Mouse (Mus musculus) lung, embryonic 14.5 days (tissue): ENCODE data around the gene Kalrn. TPM values are rescaled to one million over a fixed set of nuclear protein-coding genes. Genes with fewer than 3 reads are reported as not detected.

Experiments
- ATAC-seq: fragments of 200-750 bp; cut with Nextera tagmentation; 2 replicates; pipeline ENCODE4 v1.8.0; 2017; ENCODE audit warnings: mild to moderate bottlenecking, moderate TSS enrichment, moderate library complexity; ENCODE audit not compliant: insufficient read depth
- DNase-seq: peaks from one replicate; pipeline ENCODE4 v3.0.0-alpha.2; 2015
- H3K27ac ChIP-seq: fragments of 300-500 bp; sonication (generic); 2 replicates; pipeline ENCODE4 v1.5.1; 2014; ENCODE audit warnings: low read depth, mild to moderate bottlenecking, moderate library complexity
- H3K27me3 ChIP-seq: fragments of 300-500 bp; sonication (generic); 2 replicates; pipeline ENCODE4 v1.6.1; 2014; ENCODE audit warnings: low read length, control low read depth; ENCODE audit not compliant: insufficient read depth
- H3K36me3 ChIP-seq: fragments of 300-500 bp; sonication (generic); 2 replicates; pipeline ENCODE4 v1.6.1; 2014; ENCODE audit warnings: control low read depth; ENCODE audit not compliant: insufficient read depth
- H3K4me1 ChIP-seq: fragments of 300-500 bp; sonication (generic); 2 replicates; pipeline ENCODE4 v1.6.1; 2014; ENCODE audit warnings: antibody characterized with exemption, control low read depth; ENCODE audit not compliant: insufficient read depth
- H3K4me2 ChIP-seq: fragments of 300-500 bp; sonication (generic); 2 replicates; pipeline ENCODE4 v1.6.1; 2014; ENCODE audit warnings: mild to moderate bottlenecking
- H3K4me3 ChIP-seq: fragments of 300-500 bp; sonication (generic); 2 replicates; pipeline ENCODE4 v1.5.1; 2014; ENCODE audit warnings: low read depth, low read length
- H3K9ac ChIP-seq: fragments of 300-500 bp; sonication (generic); 2 replicates; pipeline ENCODE4 v1.6.1; 2014
- H3K9me3 ChIP-seq: fragments of 300-500 bp; sonication (generic); 2 replicates; pipeline ENCODE4 v1.6.1; 2016; ENCODE audit warnings: low read depth, low read length, control low read depth
- CTCF ChIP-seq: IDR thresholded peaks from 2 replicates; pipeline ENCODE4 v1.5.1; 2016; ENCODE audit warnings: antibody characterized with exemption, low read depth
- WGBS: fragments of 180-500 bp; shearing (Covaris S2); extraction: QIAGEN DNeasy Blood & Tissue Kit; methylation state at CpG from one replicate; pipeline ENCODE4 v1.1.7; 2014; 5-methylcytosine and 5-hydroxymethylcytosine counted together
- polyA plus RNA-seq: library from polyadenylated mRNA; unstranded; fragments of >200 nt; fragmentation: Nextera tagmentation; extraction: Ambion mirVana; gene quantifications from 2 replicates; pipeline ENCODE4 v1.2.1, GENCODE M21; 2014

Gene Kalrn
- polyA plus RNA-seq, 1 experiment from 2014 or later, result 15.0 TPM

GRCm38 (mm10) chr16:34471441-34471840 is 101.9 kb downstream of the Kalrn start:
- 81% methylated on average over 4 of the region's 4 CpGs for WGBS
- peaks cover 21% of the 10 kb centered on the region; the same call in 1 of the 2 replicates for H3K4me1 ChIP-seq
- no peak for ATAC-seq
- no peak overlapping the region for H3K9ac ChIP-seq
- no peaks in the 10 kb centered on the region for H3K36me3 ChIP-seq
- H3K4me2 ChIP-seq, result no peak overlapping the region
- no peak overlapping the region for H3K27ac ChIP-seq
- no peak overlapping the region for H3K4me3 ChIP-seq
- H3K27me3 ChIP-seq, result no peaks in the 10 kb centered on the region
- DNase-seq, result no peak
- no peak for TF ChIP-seq CTCF
- H3K9me3 ChIP-seq, result no peaks in the 10 kb centered on the region

- 64% methylated on average over 5 of the region's 5 CpGs for WGBS
- Histone ChIP-seq H3K27me3 (no peaks in the 10 kb centered on the region), H3K4me3 (no peak overlapping the region), H3K36me3 (no peaks in the 10 kb centered on the region), H3K27ac (no peak overlapping the region), H3K9ac (no peak overlapping the region), H3K4me1 (peaks cover 21% of the 10 kb centered on the region; the same call in 1 of the 2 replicates), H3K9me3 (no peaks in the 10 kb centered on the region), H3K4me2 (no peak overlapping the region)
- no peak for DNase-seq
- no peak for ATAC-seq
- TF ChIP-seq CTCF, result no peak
Observed at GRCm38 (mm10) chr16:34470343-34470742, 103.0 kb downstream of the Kalrn start.

- H3K4me1 ChIP-seq, result peaks cover 18% of the 10 kb centered on the region; the same call in 1 of the 2 replicates
- DNase-seq (peak; percentile 60), ATAC-seq (peak; percentile 52; the same call in 1 of the 2 replicates)
- no peak overlapping the region for H3K4me3 ChIP-seq
- no peak overlapping the region for H3K9ac ChIP-seq
- no peak for TF ChIP-seq CTCF
- H3K9me3 ChIP-seq, result no peaks in the 10 kb centered on the region
- no peaks in the 10 kb centered on the region for H3K36me3 ChIP-seq
- WGBS, result 42% methylated on average over 8 of the region's 8 CpGs
- no peak overlapping the region for H3K4me2 ChIP-seq
- H3K27ac ChIP-seq, result no peak overlapping the region
- no peaks in the 10 kb centered on the region for H3K27me3 ChIP-seq
Observed at GRCm38 (mm10) chr16:34469277-34469868, 104.0 kb downstream of the Kalrn start.

- ATAC-seq, result no peak
Observed at GRCm38 (mm10) chr16:34466649-34467048, 106.7 kb downstream of the Kalrn start.

GRCm38 (mm10) chr16:34456314-34456713 is 117.0 kb downstream of the Kalrn start:
- TF ChIP-seq CTCF, result no peak
- no peaks in the 10 kb centered on the region for H3K36me3 ChIP-seq
- H3K9me3 ChIP-seq, result no peaks in the 10 kb centered on the region
- H3K4me1 ChIP-seq, result peaks cover 6% of the 10 kb centered on the region; the same call in 1 of the 2 replicates
- H3K27me3 ChIP-seq, result no peaks in the 10 kb centered on the region
- DNase-seq (peak; percentile 93), ATAC-seq (peak; percentile 93)
- 28% methylated on average over 7 of the region's 7 CpGs for WGBS
- H3K4me2 ChIP-seq, result no peak overlapping the region
- peak overlapping the region; percentile 15; the same call in 1 of the 2 replicates for H3K27ac ChIP-seq
- H3K9ac ChIP-seq, result no peak overlapping the region
- H3K4me3 ChIP-seq, result no peak overlapping the region

More at GRCm38 (mm10) chr16:34466649-34467048, 106.7 kb downstream of the Kalrn start:
- no peaks in the 10 kb centered on the region for H3K9me3 ChIP-seq
- no peak overlapping the region for H3K9ac ChIP-seq
- H3K27me3 ChIP-seq, result no peaks in the 10 kb centered on the region
- 30% methylated on average over 4 of the region's 4 CpGs for WGBS
- H3K4me2 ChIP-seq, result no peak overlapping the region
- H3K4me1 ChIP-seq, result peaks cover 24% of the 10 kb centered on the region
- H3K4me3 ChIP-seq, result no peak overlapping the region
- no peaks in the 10 kb centered on the region for H3K36me3 ChIP-seq
- DNase-seq, result peak; percentile 51
- TF ChIP-seq CTCF, result 0 out of 2 replicates have a peak, but pooled peaks have one; percentile 27
- H3K27ac ChIP-seq, result no peak overlapping the region

- H3K4me2 ChIP-seq, result no peak overlapping the region
- no peak for DNase-seq
- H3K4me1 ChIP-seq, result peaks cover 24% of the 10 kb centered on the region
- H3K36me3 ChIP-seq, result no peaks in the 10 kb centered on the region
- no peak for ATAC-seq
- no peaks in the 10 kb centered on the region for H3K9me3 ChIP-seq
- H3K4me3 ChIP-seq, result no peak overlapping the region
- no peaks in the 10 kb centered on the region for H3K27me3 ChIP-seq
- WGBS, result 66% methylated on average over 7 of the region's 7 CpGs
- no peak for TF ChIP-seq CTCF
- H3K27ac ChIP-seq, result no peak overlapping the region; the same call in 1 of the 2 replicates
- H3K9ac ChIP-seq, result no peak overlapping the region
Observed at GRCm38 (mm10) chr16:34445666-34446065, 127.7 kb downstream of the Kalrn start.

- Histone ChIP-seq H3K9ac (no peak overlapping the region), H3K9me3 (no peaks in the 10 kb centered on the region), H3K4me1 (peaks cover 34% of the 10 kb centered on the region), H3K27me3 (no peaks in the 10 kb centered on the region), H3K4me3 (no peak overlapping the region), H3K36me3 (no peaks in the 10 kb centered on the region), H3K4me2 (no peak overlapping the region), H3K27ac (peak overlapping the region; percentile 88; the same call in 1 of the 2 replicates)
- no peak for DNase-seq
- no peak for ATAC-seq
- no peak for TF ChIP-seq CTCF
- WGBS, result 41% methylated on average over 2 of the region's 2 CpGs
Observed at GRCm38 (mm10) chr16:34441704-34442103, 131.6 kb downstream of the Kalrn start.
